Mouse (Mus musculus) hindbrain, embryonic 14.5 days (tissue): ENCODE measurements around the gene Hjurp. TPM values are rescaled to one million over a fixed set of nuclear protein-coding genes. Genes with fewer than 3 reads are reported as not detected.

ENCODE experiments used
- ATAC-seq: fragments of 200-750 bp; cut with Nextera tagmentation; 2 replicates; pipeline ENCODE4 v1.8.0; 2017; ENCODE audit warnings: moderate number of reproducible peaks, mild to moderate bottlenecking, moderate TSS enrichment, moderate library complexity; ENCODE audit not compliant: low FRiP score
- DNase-seq: peaks from one replicate; pipeline ENCODE4 v3.0.0-alpha.2; 2015; ENCODE audit warnings: low spot score
- H3K27ac ChIP-seq: fragments of 300-500 bp; sonication (generic); 2 replicates; pipeline ENCODE4 v1.5.1; 2014; ENCODE audit warnings: mild to moderate bottlenecking, moderate library complexity
- H3K27me3 ChIP-seq: fragments of 300-500 bp; sonication (generic); 2 replicates; pipeline ENCODE4 v1.6.1; 2014; ENCODE audit warnings: mild to moderate bottlenecking, low read length, mixed read lengths; ENCODE audit not compliant: control insufficient read depth, insufficient read depth
- H3K36me3 ChIP-seq: fragments of 300-500 bp; sonication (generic); replicated peaks from 2 replicates; pipeline ENCODE4 v1.6.1; 2014; ENCODE audit not compliant: control insufficient read depth, insufficient read depth
- H3K4me1 ChIP-seq: fragments of 300-500 bp; sonication (generic); replicated peaks from 2 replicates; pipeline ENCODE4 v1.6.1; 2014; ENCODE audit warnings: antibody characterized with exemption, low read length, mixed read lengths; ENCODE audit not compliant: control insufficient read depth, insufficient read depth
- H3K4me2 ChIP-seq: fragments of 300-500 bp; sonication (generic); replicated peaks from 2 replicates; pipeline ENCODE4 v1.6.1; 2014; ENCODE audit warnings: mild to moderate bottlenecking, moderate library complexity
- H3K4me3 ChIP-seq: fragments of 300-500 bp; sonication (generic); replicated peaks from 2 replicates; pipeline ENCODE4 v1.5.1; 2014; ENCODE audit warnings: mild to moderate bottlenecking, low read length
- H3K9ac ChIP-seq: fragments of 300-500 bp; sonication (generic); 2 replicates; pipeline ENCODE4 v1.6.1; 2014
- H3K9me3 ChIP-seq: fragments of 300-500 bp; sonication (generic); 2 replicates; pipeline ENCODE4 v1.6.1; 2016; ENCODE audit warnings: low read length; ENCODE audit not compliant: control insufficient read depth
- WGBS: fragments of 180-500 bp; shearing (Covaris S2); extraction: QIAGEN DNeasy Blood & Tissue Kit; methylation state at CpG from one replicate; pipeline ENCODE4 v1.1.7; 2014; 5-methylcytosine and 5-hydroxymethylcytosine counted together
- polyA plus RNA-seq: library from polyadenylated mRNA; unstranded; fragments of >200 nt; fragmentation: Nextera tagmentation; extraction: Ambion mirVana; gene quantifications from 2 replicates; pipeline ENCODE4 v1.2.1, GENCODE M21; 2014

Gene Hjurp
- polyA plus RNA-seq, 1 experiment from 2014 or later, result 64.1 TPM

- ATAC-seq, result no peak
- 77% methylated on average over 8 of the region's 8 CpGs for WGBS
- Histone ChIP-seq H3K27ac (no peak overlapping the region), H3K4me3 (no peak overlapping the region), H3K9me3 (peaks cover 95% of the 10 kb centered on the region), H3K36me3 (no peaks in the 10 kb centered on the region), H3K4me2 (no peak overlapping the region), H3K27me3 (no peaks in the 10 kb centered on the region), H3K4me1 (no peaks in the 10 kb centered on the region), H3K9ac (no peak overlapping the region)
- no peak for DNase-seq
Observed at GRCm38 (mm10) chr1:88253106-88253505, 24.3 kb downstream of the Hjurp start.

DNA sequence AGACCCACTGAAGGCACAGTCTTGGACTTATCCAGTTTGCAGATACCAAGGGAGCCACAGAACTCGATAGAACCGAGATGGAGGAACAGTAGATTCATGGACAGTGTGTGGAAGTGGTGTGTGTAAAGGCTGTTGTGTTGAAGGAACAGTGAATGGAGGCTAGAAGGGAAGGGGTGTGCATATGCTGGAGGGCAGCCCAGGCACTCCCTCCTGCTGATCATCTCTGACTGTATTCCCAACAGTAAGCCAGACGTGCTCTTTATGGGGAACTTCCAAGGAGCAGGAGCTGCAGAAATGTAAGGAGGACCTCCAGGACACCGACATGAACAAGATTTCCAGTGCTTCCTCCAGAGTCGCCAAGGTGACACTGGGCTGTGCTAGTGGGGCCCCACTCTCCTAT, 27.4 kb downstream of the Hjurp start:
- DNase-seq (no peak), ATAC-seq (no peak)
- peaks cover 97% of the 10 kb centered on the region for H3K9me3 ChIP-seq
- no peaks in the 10 kb centered on the region for H3K27me3 ChIP-seq
- no peak overlapping the region for H3K9ac ChIP-seq
- WGBS, result 86% methylated on average over 5 of the region's 5 CpGs
- no peaks in the 10 kb centered on the region for H3K4me1 ChIP-seq
- H3K4me3 ChIP-seq, result no peak overlapping the region
- H3K27ac ChIP-seq, result no peak overlapping the region
- H3K4me2 ChIP-seq, result no peak overlapping the region
- H3K36me3 ChIP-seq, result no peaks in the 10 kb centered on the region

- H3K4me3 ChIP-seq, result no peak overlapping the region
- no peaks in the 10 kb centered on the region for H3K36me3 ChIP-seq
- no peaks in the 10 kb centered on the region for H3K27me3 ChIP-seq
- no peak overlapping the region for H3K27ac ChIP-seq
- no peak for ATAC-seq
- H3K9me3 ChIP-seq, result peaks cover 97% of the 10 kb centered on the region
- H3K9ac ChIP-seq, result no peak overlapping the region
- no peaks in the 10 kb centered on the region for H3K4me1 ChIP-seq
- 80% methylated on average over 7 of the region's 7 CpGs for WGBS
- DNase-seq, result no peak
- H3K4me2 ChIP-seq, result no peak overlapping the region
Observed at GRCm38 (mm10) chr1:88249596-88249995, 27.8 kb downstream of the Hjurp start.

- WGBS, result 71% methylated on average over 4 of the region's 4 CpGs
- Histone ChIP-seq H3K4me2 (no peak overlapping the region), H3K9ac (no peak overlapping the region), H3K4me3 (no peak overlapping the region), H3K9me3 (peaks cover 98% of the 10 kb centered on the region), H3K27ac (no peak overlapping the region), H3K27me3 (no peaks in the 10 kb centered on the region), H3K36me3 (no peaks in the 10 kb centered on the region), H3K4me1 (no peaks in the 10 kb centered on the region)
- ATAC-seq, result no peak
- no peak for DNase-seq
Observed at GRCm38 (mm10) chr1:88248658-88249057, 28.8 kb downstream of the Hjurp start.

- Histone ChIP-seq H3K27ac (no peak overlapping the region), H3K27me3 (no peaks in the 10 kb centered on the region), H3K36me3 (no peaks in the 10 kb centered on the region), H3K9me3 (peaks cover 98% of the 10 kb centered on the region), H3K4me3 (no peak overlapping the region), H3K4me1 (no peaks in the 10 kb centered on the region), H3K9ac (no peak overlapping the region), H3K4me2 (no peak overlapping the region)
- no peak for DNase-seq
- ATAC-seq, result no peak
- 48% methylated on average over 2 of the region's 2 CpGs for WGBS
Observed at GRCm38 (mm10) chr1:88247660-88248059, 29.8 kb downstream of the Hjurp start.

DNA sequence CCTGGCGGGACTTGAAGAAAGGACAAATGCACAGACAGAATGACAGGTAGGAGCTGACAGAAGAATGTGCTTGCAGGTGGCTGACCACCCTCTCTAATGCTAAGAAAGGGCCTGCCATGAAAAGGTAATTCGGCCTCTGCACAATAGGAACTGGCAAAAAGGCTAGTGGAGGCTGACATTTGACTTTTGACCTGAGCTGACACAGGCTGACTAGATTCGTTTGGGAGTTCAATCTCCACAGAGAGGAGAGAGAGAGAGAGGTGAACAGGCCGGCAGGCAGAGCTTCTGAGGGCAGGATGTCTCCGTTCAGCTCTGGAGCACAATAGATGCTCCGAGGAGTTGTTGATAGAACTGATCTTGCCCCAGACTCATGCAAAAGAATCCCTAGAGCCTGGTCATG, 31.0 kb downstream of the Hjurp start:
- Histone ChIP-seq H3K4me1 (no peaks in the 10 kb centered on the region), H3K4me2 (no peak overlapping the region), H3K36me3 (no peaks in the 10 kb centered on the region), H3K9ac (no peak overlapping the region), H3K4me3 (no peak overlapping the region), H3K9me3 (peaks cover 100% of the 10 kb centered on the region), H3K27ac (no peak overlapping the region), H3K27me3 (no peaks in the 10 kb centered on the region)
- DNase-seq (no peak), ATAC-seq (no peak)
- 46% methylated on average over 6 of the region's 6 CpGs for WGBS

DNA sequence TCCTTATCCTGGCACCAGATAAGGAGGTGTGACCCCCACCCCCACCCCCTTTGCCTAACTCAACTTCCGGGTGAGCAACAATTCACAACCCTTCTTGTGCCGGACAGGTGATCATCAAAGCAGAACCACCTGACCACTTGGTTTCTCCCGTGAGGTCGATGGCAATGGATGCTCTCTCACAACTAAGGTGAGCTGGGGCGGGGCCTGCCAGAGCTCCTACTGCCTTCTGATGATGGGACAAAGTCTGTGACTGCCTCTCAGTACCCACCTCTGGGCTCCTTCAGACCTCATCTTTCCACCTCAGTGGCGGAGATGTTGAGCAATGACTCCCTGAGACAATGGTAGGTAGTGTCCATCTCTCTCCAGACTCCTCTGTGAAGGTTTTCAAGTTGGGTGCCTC, 31.6 kb downstream of the Hjurp start:
- Histone ChIP-seq H3K9me3 (peaks cover 100% of the 10 kb centered on the region), H3K27me3 (no peaks in the 10 kb centered on the region), H3K9ac (no peak overlapping the region), H3K4me2 (no peak overlapping the region), H3K27ac (no peak overlapping the region), H3K36me3 (no peaks in the 10 kb centered on the region), H3K4me1 (no peaks in the 10 kb centered on the region), H3K4me3 (no peak overlapping the region)
- ATAC-seq (no peak), DNase-seq (no peak)
- WGBS, result 79% methylated on average over 6 of the region's 6 CpGs

DNA sequence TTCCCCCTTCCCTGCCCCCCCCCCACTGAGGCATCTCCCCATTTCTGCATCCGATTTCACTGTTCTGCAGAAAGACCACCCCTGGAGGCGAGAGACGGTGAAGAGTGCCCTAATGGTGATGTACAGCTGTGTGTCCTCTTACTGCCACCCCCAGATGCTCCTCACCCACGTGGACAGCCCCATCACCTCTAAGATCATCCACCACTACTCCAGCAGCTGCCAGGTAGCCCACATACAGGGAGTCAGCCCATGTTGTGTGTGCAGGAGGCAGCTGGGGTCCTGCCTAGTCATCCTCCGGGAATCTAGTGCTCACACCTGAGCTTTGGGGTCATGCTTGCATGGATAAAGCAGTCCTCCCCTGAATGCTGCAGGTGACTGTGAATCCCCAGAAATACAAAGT, 33.6 kb downstream of the Hjurp start:
- WGBS, result 68% methylated on average over 5 of the region's 5 CpGs
- Histone ChIP-seq H3K4me2 (no peak overlapping the region), H3K4me3 (no peak overlapping the region), H3K9ac (no peak overlapping the region), H3K4me1 (no peaks in the 10 kb centered on the region), H3K36me3 (no peaks in the 10 kb centered on the region), H3K27me3 (no peaks in the 10 kb centered on the region), H3K9me3 (peaks cover 100% of the 10 kb centered on the region), H3K27ac (no peak overlapping the region)
- DNase-seq (no peak), ATAC-seq (no peak)

DNA sequence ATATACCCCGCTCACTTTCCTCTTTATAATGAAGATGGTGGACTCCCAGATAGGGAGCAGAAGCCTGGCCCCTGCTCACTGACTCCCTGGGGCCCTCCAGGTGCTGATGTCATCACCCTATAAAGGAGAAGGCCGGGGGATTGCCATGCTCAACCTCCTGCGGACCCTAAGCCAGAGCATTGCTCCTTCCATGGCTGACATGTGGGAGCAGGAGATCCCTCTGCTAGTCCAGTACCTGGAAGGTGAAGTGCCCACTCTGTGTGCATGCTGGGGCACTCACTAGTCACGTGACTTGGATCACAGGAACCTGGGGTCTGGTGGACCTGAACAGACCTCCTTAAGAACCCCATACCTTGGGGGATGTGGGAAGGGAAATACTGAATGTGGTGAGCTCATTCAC, 36.9 kb downstream of the Hjurp start:
- ATAC-seq (no peak), DNase-seq (no peak)
- Histone ChIP-seq H3K27me3 (no peaks in the 10 kb centered on the region), H3K27ac (no peak overlapping the region), H3K9ac (no peak overlapping the region), H3K4me1 (no peaks in the 10 kb centered on the region), H3K4me3 (no peak overlapping the region), H3K9me3 (peaks cover 99% of the 10 kb centered on the region), H3K4me2 (no peak overlapping the region), H3K36me3 (no peaks in the 10 kb centered on the region)
- 77% methylated on average over 4 of the region's 4 CpGs for WGBS

DNA sequence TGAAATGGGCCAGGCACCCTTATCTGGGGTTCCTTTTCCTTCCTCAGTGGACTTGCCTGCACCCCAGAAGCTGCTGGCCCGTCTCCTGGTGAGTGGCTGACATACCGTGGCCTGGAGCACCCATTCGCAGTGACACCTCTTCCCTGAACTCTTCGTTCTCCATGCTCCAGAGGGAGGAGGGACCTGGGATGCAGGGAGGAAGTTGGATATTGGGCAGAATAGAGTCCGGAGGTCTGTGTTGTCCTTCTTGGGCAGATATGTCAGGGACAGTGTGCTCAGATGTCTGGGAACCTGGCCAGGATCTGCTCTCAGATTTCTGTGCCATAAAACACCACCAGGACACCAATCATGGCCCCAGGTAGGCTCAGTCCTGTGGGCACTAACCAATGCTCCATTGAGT, 37.4 kb downstream of the Hjurp start:
- Histone ChIP-seq H3K9me3 (peaks cover 99% of the 10 kb centered on the region), H3K27ac (no peak overlapping the region), H3K4me1 (no peaks in the 10 kb centered on the region), H3K27me3 (no peaks in the 10 kb centered on the region), H3K9ac (no peak overlapping the region), H3K4me2 (no peak overlapping the region), H3K36me3 (no peaks in the 10 kb centered on the region), H3K4me3 (no peak overlapping the region)
- DNase-seq (no peak), ATAC-seq (no peak)
- WGBS, result 75% methylated on average over 5 of the region's 5 CpGs
